Mouse (Mus musculus) kidney, adult 2 months (tissue): ENCODE measurements around the gene Zmiz1. TPM values are rescaled to one million over a fixed set of nuclear protein-coding genes. Genes with fewer than 3 reads are reported as not detected.

Source experiments
- DNase-seq: peaks from one replicate; pipeline ENCODE4 v3.0.0; 2021
- H3K27ac ChIP-seq: fragments of 200-500 bp; 2 replicates; pipeline ENCODE4 v1.5.1; 2012; ENCODE audit warnings: low read depth, low read length, control low read depth, inconsistent platforms; ENCODE audit not compliant: insufficient read depth
- H3K27me3 ChIP-seq: fragments of 200-500 bp; replicated peaks from 2 replicates; pipeline ENCODE4 v1.6.1; 2012; ENCODE audit warnings: mild to moderate bottlenecking, moderate library complexity, low read length, inconsistent platforms; ENCODE audit not compliant: control insufficient read depth, insufficient read depth
- H3K36me3 ChIP-seq: fragments of 200-500 bp; 2 replicates; pipeline ENCODE4 v1.6.1; 2012; ENCODE audit warnings: mild to moderate bottlenecking, moderate library complexity, low read length, inconsistent platforms; ENCODE audit not compliant: control insufficient read depth, insufficient read depth
- H3K4me1 ChIP-seq: fragments of 200-500 bp; 2 replicates; pipeline ENCODE4 v1.6.1; 2011; ENCODE audit warnings: low read length; ENCODE audit not compliant: control insufficient read depth, insufficient read depth
- H3K4me3 ChIP-seq: fragments of 200-500 bp; 2 replicates; pipeline ENCODE4 v1.5.1; 2011; ENCODE audit warnings: mild to moderate bottlenecking, low read depth, low read length, control low read depth; ENCODE audit not compliant: insufficient read depth
- CTCF ChIP-seq: fragments of 200-500 bp; conservative IDR thresholded peaks from 2 replicates; pipeline ENCODE4 v1.5.1; 2011; ENCODE audit warnings: low read depth, mild to moderate bottlenecking, control low read depth, low read length, moderate library complexity, mixed read lengths; ENCODE audit not compliant: insufficient read depth, insufficient read length
- POLR2A ChIP-seq: fragments of 200-500 bp; IDR thresholded peaks from one replicate; pipeline ENCODE4 v1.6.1; 2011; ENCODE audit warnings: low read depth, low read length, control low read depth
- WGBS: fragments of 180-500 bp; shearing (Covaris S2); methylation state at CpG from one replicate; pipeline ENCODE4 v1.1.7; 2018; 5-methylcytosine and 5-hydroxymethylcytosine counted together
- polyA plus RNA-seq: library from polyadenylated mRNA; depleted of rRNA; stranded (reverse); fragments of >200 nt; gene quantifications from 2 replicates; pipeline ENCODE4 v1.2.3, GENCODE M21; 2012; rRNA removed

Gene Zmiz1
- polyA plus RNA-seq = 37.8 and 42.6 TPM in 2 replicates

DNA sequence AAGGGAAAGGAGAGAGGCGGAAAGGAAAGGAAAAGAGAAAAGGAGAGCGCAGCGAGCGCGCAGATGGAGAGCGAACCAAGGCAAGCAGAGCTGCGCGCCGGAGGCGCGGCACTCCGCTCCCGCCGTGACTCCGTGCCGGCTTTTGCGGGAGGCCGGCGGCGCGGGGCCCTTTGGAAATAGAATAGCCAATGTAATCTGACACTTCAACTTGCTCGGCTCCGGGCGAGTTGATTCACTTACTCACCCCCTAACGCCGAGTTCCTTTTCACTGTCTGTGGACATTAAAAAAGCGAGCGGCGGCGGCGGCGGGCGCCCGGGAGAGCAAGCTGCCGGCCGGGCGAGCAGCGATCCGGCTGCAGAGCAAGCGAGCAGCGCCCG lies at the start of gene Zmiz1:
Gene Zmiz1, plus strand, starts transcription at position 170 of the 378 bp plus-strand sequence.
- peak; percentile 96 for DNase-seq
- Histone ChIP-seq H3K4me1 (peaks cover 31% of the 10 kb centered on the region), H3K36me3 (no peaks in the 10 kb centered on the region), H3K4me3 (peak within 1 kb of the TSS; percentile 97), H3K27me3 (no peaks in the 10 kb centered on the region), H3K27ac (peak within 1 kb of the TSS; percentile 97)
- WGBS = under 1% methylated on average over 42 of the region's 42 CpGs
- TF ChIP-seq CTCF = no peak

DNA sequence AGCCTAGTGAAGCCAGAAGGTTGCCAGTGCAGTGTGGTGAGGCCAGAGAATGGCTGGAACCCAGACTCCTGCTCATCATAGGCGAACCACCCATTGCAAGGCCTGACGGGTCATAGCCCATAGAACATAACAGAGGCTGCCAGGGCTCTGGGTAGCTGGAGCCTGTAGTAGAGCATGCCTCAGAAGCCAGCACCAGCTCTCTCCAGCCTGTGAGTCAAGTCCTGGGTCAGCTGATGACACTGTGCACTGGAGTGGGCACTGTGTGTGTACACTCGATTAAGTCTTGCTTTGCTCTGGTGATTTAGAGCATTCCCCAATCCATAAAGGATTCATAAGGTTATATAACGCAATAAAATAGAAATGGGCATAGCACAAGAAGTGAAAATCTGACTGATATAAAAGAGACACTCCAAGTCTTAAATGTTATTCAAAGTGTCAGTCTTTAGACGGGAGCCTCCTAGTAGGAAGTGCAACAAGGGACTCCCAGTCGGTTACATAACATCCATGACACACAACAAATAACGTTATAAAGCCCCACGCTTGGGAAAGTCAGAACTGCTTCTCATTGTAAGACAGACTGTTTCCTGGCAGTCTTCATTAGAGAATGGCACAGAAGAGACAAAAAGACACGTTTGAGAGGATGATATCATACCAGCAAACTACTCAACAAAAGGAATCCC lies 47.0 kb upstream of the Zmiz1 start:
- TF ChIP-seq CTCF (no peak), POLR2A (no peak)
- no peaks in the 10 kb centered on the region for H3K27me3 ChIP-seq
- no peak for DNase-seq
- no peaks in the 10 kb centered on the region for H3K4me1 ChIP-seq
- 74% methylated on average over 9 of the region's 9 CpGs for WGBS
- no peak overlapping the region for H3K27ac ChIP-seq
- no peaks in the 10 kb centered on the region for H3K36me3 ChIP-seq
- H3K4me3 ChIP-seq = no peak overlapping the region

DNA sequence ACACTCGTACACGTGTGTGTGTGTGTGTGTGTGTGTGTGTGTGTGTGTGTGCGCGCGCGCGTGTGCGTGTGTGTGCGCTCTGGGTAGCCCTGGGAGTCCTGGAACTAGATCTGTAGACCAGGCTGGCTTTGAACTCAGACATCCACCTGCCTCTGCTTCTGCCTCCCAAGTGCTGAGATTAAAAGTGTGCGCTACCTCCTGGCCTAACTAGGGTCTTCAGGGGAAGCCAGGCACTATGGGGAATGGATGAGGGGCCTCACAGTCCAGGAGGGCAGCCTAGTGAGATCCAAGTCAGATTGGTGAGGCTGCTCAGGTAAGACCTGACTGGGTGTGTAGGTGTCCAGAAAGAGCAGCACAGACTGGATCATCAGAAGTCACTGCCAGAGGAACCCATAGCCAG lies 46.2 kb upstream of the Zmiz1 start:
- DNase-seq = no peak
- Histone ChIP-seq H3K27ac (no peak overlapping the region), H3K4me1 (no peaks in the 10 kb centered on the region), H3K4me3 (no peak overlapping the region), H3K27me3 (no peaks in the 10 kb centered on the region), H3K36me3 (no peaks in the 10 kb centered on the region)
- TF ChIP-seq POLR2A = no peak
- no peak for TF ChIP-seq CTCF
- 97% methylated on average over 10 of the region's 10 CpGs for WGBS

DNA sequence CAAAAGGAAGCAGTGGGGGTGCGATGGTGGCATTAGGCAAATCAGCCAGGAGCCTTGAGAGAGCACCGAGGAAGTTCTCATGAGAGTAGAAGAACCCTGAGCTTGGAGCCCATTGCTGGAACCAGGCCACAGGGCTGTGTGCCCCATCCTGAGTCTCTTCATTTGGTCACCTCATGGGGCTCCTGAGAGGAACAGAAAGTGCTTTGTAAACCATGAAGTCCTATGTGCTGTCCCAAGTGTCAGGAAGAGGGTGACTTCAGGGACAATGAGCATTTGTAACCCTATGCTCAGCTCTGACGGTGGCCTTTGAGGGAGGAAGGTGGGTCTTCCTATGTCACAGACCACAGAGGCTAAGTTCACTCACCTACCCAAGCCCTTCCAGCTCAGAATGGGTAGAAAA lies 45.5 kb upstream of the Zmiz1 start:
- H3K27ac ChIP-seq = no peak overlapping the region
- TF ChIP-seq CTCF = no peak
- no peak for TF ChIP-seq POLR2A
- H3K27me3 ChIP-seq = no peaks in the 10 kb centered on the region
- 79% methylated on average over 3 of the region's 3 CpGs for WGBS
- H3K36me3 ChIP-seq = no peaks in the 10 kb centered on the region
- DNase-seq = no peak
- no peaks in the 10 kb centered on the region for H3K4me1 ChIP-seq
- no peak overlapping the region for H3K4me3 ChIP-seq

DNA sequence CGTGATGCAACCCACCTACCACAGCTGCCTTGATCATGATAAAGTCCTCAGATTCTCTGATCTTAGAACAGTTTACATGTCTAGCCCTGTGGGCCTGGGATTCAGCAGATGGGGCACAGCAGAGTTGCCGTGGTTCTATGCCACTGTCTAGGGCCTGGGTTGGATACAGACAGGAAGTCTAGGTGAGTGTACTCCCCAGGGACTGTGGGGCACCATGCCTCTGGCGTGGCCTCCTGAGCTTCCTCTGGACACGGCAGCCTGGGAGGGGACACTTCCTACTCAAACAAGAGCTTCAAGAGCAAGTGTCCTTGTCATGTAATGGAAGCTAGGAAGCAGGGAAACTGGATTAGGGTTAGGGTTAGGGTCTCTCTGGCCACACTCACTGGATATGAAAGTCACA lies 44.9 kb upstream of the Zmiz1 start:
- no peak overlapping the region for H3K27ac ChIP-seq
- WGBS = 83% methylated on average over 4 of the region's 4 CpGs
- peak; percentile 27 for DNase-seq
- no peaks in the 10 kb centered on the region for H3K27me3 ChIP-seq
- TF ChIP-seq POLR2A (no peak), CTCF (no peak)
- H3K4me3 ChIP-seq = no peak overlapping the region
- H3K4me1 ChIP-seq = no peaks in the 10 kb centered on the region
- H3K36me3 ChIP-seq = no peaks in the 10 kb centered on the region

DNA sequence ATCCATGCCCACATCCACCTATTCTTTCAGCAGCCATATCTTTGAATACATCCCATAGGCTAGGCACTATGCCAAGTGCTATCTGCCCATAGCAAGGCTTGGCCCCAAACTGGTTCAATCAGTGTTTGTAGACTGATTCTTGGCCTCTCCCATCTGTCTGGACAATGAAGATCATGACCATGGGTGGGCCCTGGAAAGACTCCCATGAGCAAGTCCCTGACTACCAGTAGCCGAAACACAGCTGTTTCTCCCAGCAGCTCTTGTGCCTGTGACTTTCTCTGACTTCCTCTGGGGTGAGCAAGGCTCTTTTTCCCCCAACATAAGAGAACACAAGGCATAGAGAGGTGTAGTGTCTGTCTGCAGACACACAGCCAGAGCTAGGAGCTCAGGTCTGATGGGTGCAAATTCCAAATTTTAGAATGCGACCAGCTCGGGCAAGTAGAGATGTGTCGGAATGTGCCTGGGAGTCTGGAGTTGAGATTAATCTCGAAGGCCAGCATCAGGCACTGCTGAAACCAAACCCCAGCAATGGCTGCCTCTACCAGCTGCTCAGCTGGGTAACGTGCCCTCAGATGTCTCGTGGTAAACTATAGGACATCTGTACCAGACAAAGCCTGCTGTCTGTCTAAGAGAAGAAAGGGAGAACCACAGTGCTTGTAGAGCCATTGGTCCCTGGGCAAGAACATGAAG lies 38.8 kb upstream of the Zmiz1 start:
- no peaks in the 10 kb centered on the region for H3K36me3 ChIP-seq
- TF ChIP-seq CTCF (no peak), POLR2A (no peak)
- H3K4me1 ChIP-seq = no peaks in the 10 kb centered on the region
- 87% methylated on average over 7 of the region's 7 CpGs for WGBS
- H3K27me3 ChIP-seq = no peaks in the 10 kb centered on the region
- H3K4me3 ChIP-seq = no peak overlapping the region
- no peak for DNase-seq
- H3K27ac ChIP-seq = no peak overlapping the region

DNA sequence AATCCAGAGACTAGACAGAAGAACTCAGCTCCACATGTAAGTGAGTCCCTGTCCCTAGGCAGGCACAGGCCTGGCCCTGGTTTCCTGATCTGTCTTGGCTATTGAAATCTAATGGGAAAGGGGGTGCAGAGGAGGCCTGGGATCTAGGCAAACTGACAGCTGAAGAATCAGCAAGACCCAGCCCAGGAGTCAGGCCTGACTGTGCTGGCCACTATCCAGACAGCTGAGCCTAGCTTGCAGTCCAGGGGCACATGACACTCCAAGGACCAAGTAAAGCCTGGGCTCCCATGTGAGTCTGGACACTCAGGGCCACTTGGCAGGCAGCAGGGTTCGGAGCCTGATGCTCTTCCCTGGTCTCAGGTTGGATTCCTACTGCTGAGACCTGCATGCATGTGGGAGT lies 38.0 kb upstream of the Zmiz1 start:
- Histone ChIP-seq H3K36me3 (no peaks in the 10 kb centered on the region), H3K4me3 (no peak overlapping the region), H3K27ac (no peak overlapping the region), H3K4me1 (no peaks in the 10 kb centered on the region), H3K27me3 (no peaks in the 10 kb centered on the region)
- WGBS = 65% methylated on average over 1 of the region's 1 CpGs
- peak; percentile 60 for DNase-seq
- TF ChIP-seq CTCF (no peak), POLR2A (no peak)
